Mouse (Mus musculus) stomach, embryonic 15.5 days (tissue): ENCODE measurements around the gene Cfap73. TPM values are rescaled to one million over a fixed set of nuclear protein-coding genes. Genes with fewer than 3 reads are reported as not detected.

Source experiments
- ATAC-seq: fragments of 200-750 bp; cut with Nextera tagmentation; 2 replicates; pipeline ENCODE4 v1.8.0; 2017; ENCODE audit warnings: low read depth, moderate number of reproducible peaks, moderate TSS enrichment; ENCODE audit not compliant: insufficient read depth, low FRiP score
- H3K27ac ChIP-seq: fragments of 300-500 bp; sonication (generic); 2 replicates; pipeline ENCODE4 v1.5.1; 2015; ENCODE audit warnings: mild to moderate bottlenecking, inconsistent platforms
- H3K27me3 ChIP-seq: fragments of 300-500 bp; sonication (generic); replicated peaks from 2 replicates; pipeline ENCODE4 v1.6.1; 2015; ENCODE audit warnings: inconsistent platforms
- H3K36me3 ChIP-seq: fragments of 300-500 bp; sonication (generic); 2 replicates; pipeline ENCODE4 v1.6.1; 2015; ENCODE audit warnings: inconsistent platforms
- H3K4me1 ChIP-seq: fragments of 300-500 bp; sonication (generic); 2 replicates; pipeline ENCODE4 v1.6.1; 2015; ENCODE audit warnings: inconsistent platforms
- H3K4me2 ChIP-seq: fragments of 300-500 bp; sonication (generic); 2 replicates; pipeline ENCODE4 v1.6.1; 2015; ENCODE audit warnings: mild to moderate bottlenecking, inconsistent platforms
- H3K4me3 ChIP-seq: fragments of 300-500 bp; sonication (generic); replicated peaks from 2 replicates; pipeline ENCODE4 v1.5.1; 2015; ENCODE audit warnings: inconsistent platforms
- H3K9ac ChIP-seq: fragments of 300-500 bp; sonication (generic); 2 replicates; pipeline ENCODE4 v1.6.1; 2015; ENCODE audit warnings: inconsistent platforms
- H3K9me3 ChIP-seq: fragments of 300-500 bp; sonication (generic); 2 replicates; pipeline ENCODE4 v1.6.1; 2016; ENCODE audit warnings: inconsistent platforms
- WGBS: fragments of 180-500 bp; shearing (Covaris S2); methylation state at CpG from one replicate; pipeline ENCODE4 v1.1.7; 2015; 5-methylcytosine and 5-hydroxymethylcytosine counted together
- polyA plus RNA-seq: library from polyadenylated mRNA; unstranded; fragments of >200 nt; fragmentation: Nextera tagmentation; extraction: Ambion mirVana; gene quantifications from 2 replicates; pipeline ENCODE4 v1.2.1, GENCODE M21; 2015

Cfap73 gene
- polyA plus RNA-seq, 1 experiment from 2014 or later: not detected

DNA sequence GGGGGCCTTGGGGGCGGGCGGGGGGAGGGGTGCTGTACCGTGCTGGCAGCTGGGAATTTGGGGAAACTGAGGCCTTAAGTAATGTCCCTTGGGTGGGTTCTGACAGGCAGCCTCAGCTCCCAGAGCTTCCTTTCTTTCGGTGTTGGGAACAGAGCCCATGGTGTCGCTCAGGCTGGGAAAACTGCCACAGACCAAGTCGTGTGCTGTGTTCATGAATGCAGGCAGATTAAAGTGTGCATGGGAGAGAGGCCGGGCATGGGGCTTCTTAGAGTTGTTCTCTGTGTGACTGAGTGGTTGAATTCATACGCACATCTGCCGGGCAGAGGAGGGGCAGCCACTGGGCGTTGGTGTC is 12.2 kb downstream of the Cfap73 start:
- Histone ChIP-seq H3K9me3 (no peaks in the 10 kb centered on the region), H3K9ac (no peak overlapping the region), H3K4me1 (no peaks in the 10 kb centered on the region), H3K4me2 (no peak overlapping the region), H3K36me3 (peaks cover 85% of the 10 kb centered on the region), H3K4me3 (no peak overlapping the region), H3K27ac (no peak overlapping the region), H3K27me3 (no peaks in the 10 kb centered on the region)
- ATAC-seq: no peak
- 88% methylated on average over 10 of the region's 10 CpGs for WGBS

DNA sequence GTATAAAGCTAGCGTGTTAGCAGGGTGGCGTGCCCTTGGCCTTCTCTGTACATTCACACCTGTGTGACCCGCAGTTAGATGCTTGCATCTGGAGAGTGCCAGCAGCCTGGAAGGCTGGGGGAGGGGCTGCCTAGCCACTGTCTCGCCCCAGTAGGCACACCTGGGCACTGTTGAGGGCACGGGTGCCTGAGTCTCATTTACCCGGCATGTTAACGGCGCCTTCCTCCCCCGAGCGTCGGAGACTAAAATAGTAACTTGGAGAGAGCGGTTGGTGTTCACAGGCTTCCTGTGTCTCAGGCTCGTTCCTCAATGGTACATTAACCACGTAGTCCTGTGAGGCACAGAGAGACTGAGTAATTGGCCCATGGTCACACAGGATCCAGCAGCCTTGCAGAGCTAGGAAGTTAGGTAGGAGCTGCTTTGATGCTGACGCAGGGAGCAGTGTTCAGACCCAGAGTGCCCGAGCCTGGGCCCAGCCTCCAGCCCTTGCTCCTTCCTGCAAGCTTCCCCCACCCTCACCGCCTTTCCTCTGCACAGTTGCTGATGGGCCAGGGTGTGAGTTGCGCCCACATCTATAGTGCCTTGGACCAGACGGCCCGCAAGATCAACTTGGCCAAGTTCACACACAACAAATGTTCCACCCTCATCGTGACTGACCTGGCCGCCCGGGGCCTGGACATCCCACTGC is 12.8 kb downstream of the Cfap73 start:
- no peaks in the 10 kb centered on the region for H3K4me1 ChIP-seq
- no peak overlapping the region for H3K4me2 ChIP-seq
- H3K27me3 ChIP-seq: no peaks in the 10 kb centered on the region
- no peak overlapping the region for H3K27ac ChIP-seq
- 88% methylated on average over 23 of the region's 23 CpGs for whole genome bisulfite sequencing
- H3K36me3 ChIP-seq: peaks cover 80% of the 10 kb centered on the region
- H3K9ac ChIP-seq: no peak overlapping the region
- ATAC-seq: no peak
- H3K4me3 ChIP-seq: no peak overlapping the region
- no peaks in the 10 kb centered on the region for H3K9me3 ChIP-seq

DNA sequence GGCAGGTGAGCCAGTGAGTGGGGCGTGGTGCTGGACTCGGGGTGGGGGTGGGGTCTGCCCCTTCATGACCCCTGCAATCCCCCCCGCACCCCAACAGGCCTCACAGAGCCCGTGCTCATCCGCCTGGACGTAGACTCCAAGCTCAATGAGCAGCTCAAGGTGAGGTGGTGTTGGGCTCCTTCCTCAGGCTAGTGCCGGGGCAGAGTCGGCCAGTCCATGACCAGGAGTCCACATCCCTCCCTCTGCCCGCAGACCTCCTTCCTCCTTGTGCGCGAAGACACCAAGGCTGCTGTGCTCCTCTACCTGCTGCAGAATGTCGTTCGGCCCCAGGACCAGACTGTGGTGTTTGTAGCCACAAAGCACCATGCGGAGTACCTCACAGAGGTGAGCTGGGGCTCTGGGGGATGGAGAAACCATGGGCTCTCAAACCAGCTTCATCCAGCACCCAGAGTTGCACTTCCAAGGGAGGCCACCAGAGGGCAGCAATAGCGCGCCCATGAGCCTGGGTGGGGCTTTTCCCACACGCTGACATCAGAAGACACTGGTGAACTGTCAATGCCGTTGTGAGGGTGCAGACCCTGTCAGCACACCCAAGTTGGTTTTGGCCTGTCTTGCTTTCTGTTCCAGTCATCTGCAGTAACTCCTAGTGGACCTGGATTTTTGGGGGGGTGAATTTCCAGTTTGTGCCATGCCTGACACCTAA is 13.5 kb downstream of the Cfap73 start:
- H3K36me3 ChIP-seq: peaks cover 78% of the 10 kb centered on the region
- H3K9ac ChIP-seq: no peak overlapping the region
- no peaks in the 10 kb centered on the region for H3K9me3 ChIP-seq
- H3K27me3 ChIP-seq: no peaks in the 10 kb centered on the region
- H3K27ac ChIP-seq: no peak overlapping the region
- no peak overlapping the region for H3K4me2 ChIP-seq
- no peaks in the 10 kb centered on the region for H3K4me1 ChIP-seq
- no peak overlapping the region for H3K4me3 ChIP-seq
- ATAC-seq: no peak
- 68% methylated on average over 18 of the region's 18 CpGs for WGBS

DNA sequence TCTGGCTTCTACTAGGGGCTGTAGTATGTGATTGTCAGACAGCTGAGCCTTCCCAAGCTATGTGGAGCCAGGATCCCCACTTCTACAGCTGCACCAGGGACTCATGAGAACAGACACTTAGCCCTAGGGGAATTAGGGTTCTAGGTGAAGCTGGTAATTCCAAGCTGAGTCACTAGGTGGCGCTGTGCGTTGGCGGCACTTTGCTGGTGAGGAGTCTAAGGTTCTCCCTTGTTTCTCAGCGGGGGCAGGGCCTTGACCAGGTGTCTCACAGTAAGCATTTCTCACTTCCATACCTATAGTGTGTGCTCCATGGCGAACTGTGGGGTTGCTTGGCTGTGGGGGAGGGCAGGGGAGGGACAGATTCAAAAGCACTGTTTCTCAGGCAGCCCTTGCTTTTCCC is 14.8 kb downstream of the Cfap73 start:
- H3K36me3 ChIP-seq: peaks cover 65% of the 10 kb centered on the region
- no peak overlapping the region for H3K9ac ChIP-seq
- no peak for ATAC-seq
- H3K4me1 ChIP-seq: no peaks in the 10 kb centered on the region
- H3K4me3 ChIP-seq: no peak overlapping the region
- no peak overlapping the region for H3K4me2 ChIP-seq
- 22% methylated on average over 5 of the region's 5 CpGs for WGBS
- H3K9me3 ChIP-seq: no peaks in the 10 kb centered on the region
- H3K27ac ChIP-seq: no peak overlapping the region
- no peaks in the 10 kb centered on the region for H3K27me3 ChIP-seq

DNA sequence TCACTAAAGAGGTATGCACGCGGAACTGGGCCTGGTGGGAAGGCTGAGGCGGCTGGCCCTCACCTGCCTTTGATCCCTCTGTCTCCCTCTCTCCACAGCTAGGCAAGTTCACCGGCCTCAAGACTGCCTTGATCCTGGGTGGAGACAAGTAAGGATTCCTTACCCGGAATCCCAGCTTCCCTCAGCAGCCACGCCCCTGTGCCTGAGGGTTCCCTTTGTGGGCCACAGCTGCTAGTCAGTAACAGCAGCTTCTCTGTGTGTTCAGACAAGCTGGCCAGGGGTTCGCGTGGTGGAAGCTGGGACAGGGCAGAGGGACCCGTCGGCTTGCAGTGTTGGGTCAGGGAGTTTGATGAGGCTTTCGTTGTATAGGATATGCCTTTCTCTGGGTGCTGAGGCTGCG is 15.3 kb downstream of the Cfap73 start:
- no peak overlapping the region for H3K27ac ChIP-seq
- H3K36me3 ChIP-seq: peaks cover 61% of the 10 kb centered on the region
- H3K4me2 ChIP-seq: no peak overlapping the region

DNA sequence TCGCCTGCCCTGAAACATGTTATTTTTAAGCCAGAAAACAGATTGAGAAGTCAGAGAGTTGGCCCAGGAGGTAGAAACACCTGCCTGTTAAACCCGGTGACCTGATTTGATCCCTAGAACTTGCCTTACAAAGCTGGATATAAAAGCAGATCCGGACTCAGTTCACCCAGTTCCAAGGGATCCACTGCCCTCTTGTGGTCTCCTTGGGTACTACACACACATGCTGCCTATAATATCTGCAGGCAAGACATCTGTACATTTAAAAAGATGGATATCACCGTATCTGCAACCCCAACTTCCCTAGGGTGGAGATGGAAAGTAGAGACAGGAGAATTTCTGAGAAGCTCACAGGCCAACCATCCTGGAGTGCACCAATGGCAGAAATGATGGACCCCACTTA is 18.1 kb downstream of the Cfap73 start:
- no peaks in the 10 kb centered on the region for H3K9me3 ChIP-seq
- no peak overlapping the region for H3K4me3 ChIP-seq
- no peak for ATAC-seq
- peaks cover 32% of the 10 kb centered on the region for H3K36me3 ChIP-seq
- no peaks in the 10 kb centered on the region for H3K27me3 ChIP-seq
- 98% methylated on average over 4 of the region's 4 CpGs for whole genome bisulfite sequencing
- no peak overlapping the region for H3K9ac ChIP-seq
- H3K4me1 ChIP-seq: peaks cover 10% of the 10 kb centered on the region
- no peak overlapping the region for H3K4me2 ChIP-seq
- H3K27ac ChIP-seq: no peak overlapping the region

More for the DNA sequence above, 15.3 kb downstream of the Cfap73 start:
- Histone ChIP-seq H3K9me3 (no peaks in the 10 kb centered on the region), H3K4me3 (no peak overlapping the region), H3K4me1 (peaks cover 3% of the 10 kb centered on the region; the same call in 1 of the 2 replicates), H3K9ac (no peak overlapping the region), H3K27me3 (no peaks in the 10 kb centered on the region)
- no peak for ATAC-seq
- WGBS: 85% methylated on average over 12 of the region's 12 CpGs

DNA sequence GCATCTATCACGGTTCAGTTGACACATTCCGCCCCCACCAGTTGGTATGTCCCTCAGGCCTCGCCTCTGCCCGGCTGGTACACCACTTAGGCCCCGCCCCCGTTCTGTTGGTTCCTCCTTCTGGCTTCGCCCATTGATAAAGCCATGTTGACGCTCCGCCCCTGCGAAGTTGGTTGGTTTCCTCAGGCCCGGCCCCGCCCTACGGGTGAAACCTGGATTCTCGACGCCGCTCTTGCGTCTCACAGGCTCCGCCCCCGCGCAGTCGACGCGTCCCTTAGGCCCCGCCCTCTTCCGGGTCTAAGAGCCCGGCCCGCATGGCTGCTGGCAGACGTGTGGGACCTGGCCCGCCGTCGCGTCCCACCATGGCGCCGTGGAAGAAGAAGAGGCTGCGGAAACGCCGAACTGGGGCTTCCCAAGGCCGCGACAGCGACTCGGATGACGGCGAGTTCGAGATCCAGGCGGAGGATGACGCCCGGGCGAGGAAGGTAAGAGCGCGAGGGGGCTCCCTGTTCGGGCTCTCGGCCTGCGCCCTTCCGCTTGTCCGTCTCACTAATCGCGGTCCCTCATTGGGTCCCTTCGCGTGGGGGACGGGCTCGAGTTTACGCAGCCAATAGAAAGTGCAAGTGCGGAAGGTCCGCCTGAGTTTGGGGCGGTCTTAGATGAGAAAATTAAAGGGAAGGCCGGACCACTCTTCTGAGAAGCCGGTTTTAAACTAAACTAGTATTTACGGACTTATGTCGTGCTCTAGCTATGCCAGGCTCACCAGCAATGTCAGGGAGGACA is 21.0 kb downstream of the Cfap73 start:
- Histone ChIP-seq H3K27me3 (no peaks in the 10 kb centered on the region), H3K9me3 (no peaks in the 10 kb centered on the region), H3K9ac (peak overlapping the region; percentile 47; the same call in 1 of the 2 replicates), H3K36me3 (peaks cover 10% of the 10 kb centered on the region), H3K4me1 (peaks cover 10% of the 10 kb centered on the region), H3K4me3 (peak overlapping the region; percentile 72), H3K27ac (peak overlapping the region; percentile 84), H3K4me2 (peak overlapping the region; percentile 76)
- peak; percentile 91 for ATAC-seq
- WGBS: under 1% methylated on average over 69 of the region's 69 CpGs

DNA sequence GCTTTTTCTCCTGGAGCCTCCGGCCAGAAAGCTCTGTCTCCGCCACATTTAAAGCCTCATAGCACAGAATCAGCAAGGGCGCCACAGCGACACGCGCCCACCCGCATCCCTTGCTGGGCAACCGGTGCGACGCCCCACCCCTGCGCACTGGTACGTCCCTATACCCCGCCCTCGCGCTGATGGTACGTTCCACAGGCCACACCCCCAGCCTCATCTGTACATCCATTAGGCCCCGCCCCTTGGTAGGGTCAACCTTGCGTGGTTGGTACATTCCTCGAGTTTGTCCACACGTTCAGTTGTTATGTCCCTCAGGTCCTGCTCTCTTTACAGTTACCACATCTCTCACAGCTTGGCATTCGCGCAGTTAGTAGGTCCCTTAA is 21.6 kb downstream of the Cfap73 start, which contains the start of the genes Rita1 and Ddx54:
TSS of gene Rita1 (minus strand) at position 148 of the 380 bp plus-strand sequence.
TSS of gene Ddx54 (plus strand) at position 298 of the 380 bp plus-strand sequence.
- ATAC-seq: peak; percentile 80
- no peaks in the 10 kb centered on the region for H3K27me3 ChIP-seq
- 0% methylated on average over 22 of the region's 22 CpGs for WGBS
- peaks cover 10% of the 10 kb centered on the region; the same call in 1 of the 2 replicates for H3K36me3 ChIP-seq
- peak within 1 kb of the TSS; percentile 76 for H3K4me2 ChIP-seq
- H3K9ac ChIP-seq: peak within 1 kb of the TSS; percentile 47; the same call in 1 of the 2 replicates
- H3K4me3 ChIP-seq: peak within 1 kb of the TSS; percentile 72
- H3K4me1 ChIP-seq: peaks cover 10% of the 10 kb centered on the region
- H3K9me3 ChIP-seq: no peaks in the 10 kb centered on the region
- H3K27ac ChIP-seq: peak within 1 kb of the TSS; percentile 84

DNA sequence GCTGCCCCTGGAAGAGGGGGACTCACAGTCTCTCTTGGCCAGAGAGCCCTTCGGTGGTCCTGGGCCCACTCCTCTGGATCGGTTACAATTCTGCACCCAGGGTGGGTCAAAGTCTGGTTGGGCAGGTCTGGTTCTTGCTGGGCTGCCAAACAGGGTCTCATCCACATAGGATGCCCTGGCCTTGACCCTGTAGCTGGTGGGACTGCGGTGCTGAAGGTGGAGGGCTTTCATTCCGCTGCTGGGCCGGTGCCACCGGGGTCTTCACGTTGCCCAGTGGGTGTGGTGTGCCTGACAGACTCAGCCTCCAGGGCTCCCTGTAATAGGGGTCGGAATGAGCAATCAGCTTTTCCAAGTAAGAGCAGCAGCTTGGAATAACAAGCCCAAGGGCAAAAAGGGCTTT is 22.6 kb downstream of the Cfap73 start:
- 46% methylated on average over 8 of the region's 8 CpGs for WGBS
- Histone ChIP-seq H3K4me1 (peaks cover 10% of the 10 kb centered on the region), H3K9me3 (no peaks in the 10 kb centered on the region), H3K4me3 (peak overlapping the region; percentile 72), H3K27ac (no peak overlapping the region), H3K9ac (peak overlapping the region; percentile 17; the same call in 1 of the 2 replicates), H3K27me3 (no peaks in the 10 kb centered on the region), H3K36me3 (peaks cover 10% of the 10 kb centered on the region; the same call in 1 of the 2 replicates), H3K4me2 (peak overlapping the region; percentile 72)
- no peak for ATAC-seq

DNA sequence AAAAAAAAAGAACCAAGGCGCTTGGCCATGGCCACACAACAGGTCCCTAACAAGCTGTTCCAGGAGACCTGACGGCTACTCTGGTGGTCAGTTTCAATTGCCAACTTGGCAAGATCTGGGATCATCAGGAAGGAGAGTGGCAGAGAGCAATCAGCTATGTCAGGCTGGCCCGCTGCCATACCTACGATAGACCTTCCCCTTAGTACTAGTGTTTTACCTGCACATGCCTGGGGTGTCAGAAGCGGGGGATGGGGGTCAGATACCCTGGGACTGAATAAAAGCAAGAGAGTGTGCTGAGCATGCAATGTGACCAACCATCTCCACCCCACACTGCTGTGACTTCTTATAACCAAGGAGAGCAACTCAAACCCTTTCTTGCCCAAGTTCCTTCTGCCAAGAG is 23.1 kb downstream of the Cfap73 start:
- ATAC-seq: no peak
- WGBS: 88% methylated on average over 5 of the region's 5 CpGs
- Histone ChIP-seq H3K4me3 (peak overlapping the region; percentile 72; the same call in 1 of the 2 replicates), H3K9me3 (no peaks in the 10 kb centered on the region), H3K27me3 (no peaks in the 10 kb centered on the region), H3K4me1 (peaks cover 10% of the 10 kb centered on the region), H3K27ac (no peak overlapping the region), H3K36me3 (peaks cover 10% of the 10 kb centered on the region; the same call in 1 of the 2 replicates), H3K9ac (no peak overlapping the region), H3K4me2 (peak overlapping the region; percentile 72; the same call in 1 of the 2 replicates)

DNA sequence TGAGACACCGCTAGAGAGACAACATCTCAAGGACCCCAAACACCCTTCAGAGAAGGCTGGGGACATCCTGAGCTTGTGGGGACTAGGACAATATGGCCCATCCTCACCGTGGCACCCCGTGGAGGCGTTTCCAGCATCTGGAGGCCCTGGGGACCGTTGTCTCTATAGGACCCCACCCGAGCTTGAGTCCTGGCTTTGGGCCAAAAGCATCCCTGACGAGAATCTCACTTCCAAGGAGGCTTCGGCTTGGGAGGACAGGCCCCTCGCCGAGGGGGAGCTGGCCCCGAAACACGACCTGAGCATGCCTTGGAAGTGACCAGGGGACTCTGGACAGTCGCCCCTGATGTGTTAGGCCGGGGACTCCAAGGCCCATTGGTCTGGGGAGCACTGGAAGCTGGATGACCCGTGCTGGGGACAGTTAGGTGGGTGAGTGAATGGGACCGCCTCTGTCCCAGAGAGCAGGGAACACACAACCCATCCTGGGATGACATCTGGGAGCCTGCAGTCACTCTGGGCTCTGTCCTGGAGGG is 24.7 kb downstream of the Cfap73 start:
- Histone ChIP-seq H3K27me3 (no peaks in the 10 kb centered on the region), H3K9me3 (no peaks in the 10 kb centered on the region), H3K36me3 (peaks cover 10% of the 10 kb centered on the region; the same call in 1 of the 2 replicates), H3K9ac (no peak overlapping the region), H3K4me2 (no peak overlapping the region), H3K4me1 (peaks cover 14% of the 10 kb centered on the region), H3K4me3 (no peak overlapping the region), H3K27ac (no peak overlapping the region)
- 83% methylated on average over 16 of the region's 16 CpGs for WGBS
- no peak for ATAC-seq
